Mouse (Mus musculus) midbrain, embryonic 14.5 days (tissue): ENCODE data around the gene Dolpp1. TPM values are rescaled to one million over a fixed set of nuclear protein-coding genes. Genes with fewer than 3 reads are reported as not detected.
"Not testable (repeated sequence)": the region's sequence is repeated elsewhere in the genome, so short reads cannot be mapped to it uniquely, and the experiment has no call there.

Experiments
- ATAC-seq: fragments of 200-750 bp; cut with Nextera tagmentation; 2 replicates; pipeline ENCODE4 v1.8.0; 2017; ENCODE audit warnings: moderate number of reproducible peaks, moderate library complexity; ENCODE audit not compliant: low FRiP score, low TSS enrichment
- DNase-seq: peaks from one replicate; pipeline ENCODE4 v3.0.0-alpha.2; 2015
- H3K27ac ChIP-seq: fragments of 300-500 bp; sonication (generic); replicated peaks from 2 replicates; pipeline ENCODE4 v1.5.1; 2014; ENCODE audit warnings: mild to moderate bottlenecking, low read depth, low read length, moderate library complexity
- H3K27me3 ChIP-seq: fragments of 300-500 bp; sonication (generic); 2 replicates; pipeline ENCODE4 v1.6.1; 2014; ENCODE audit warnings: low read length, control low read depth, mixed read lengths; ENCODE audit not compliant: control insufficient read depth, insufficient read depth
- H3K36me3 ChIP-seq: fragments of 300-500 bp; sonication (generic); 2 replicates; pipeline ENCODE4 v1.6.1; 2014; ENCODE audit warnings: low read length, control low read depth; ENCODE audit not compliant: control insufficient read depth, insufficient read depth
- H3K4me1 ChIP-seq: fragments of 300-500 bp; sonication (generic); 2 replicates; pipeline ENCODE4 v1.6.1; 2014; ENCODE audit warnings: mild to moderate bottlenecking, antibody characterized with exemption, low read length, control low read depth; ENCODE audit not compliant: control insufficient read depth, insufficient read depth
- H3K4me2 ChIP-seq: fragments of 300-500 bp; sonication (generic); 2 replicates; pipeline ENCODE4 v1.6.1; 2014; ENCODE audit warnings: mild to moderate bottlenecking, low read length, moderate library complexity
- H3K4me3 ChIP-seq: fragments of 300-500 bp; sonication (generic); replicated peaks from 2 replicates; pipeline ENCODE4 v1.5.1; 2014; ENCODE audit warnings: low read depth, low read length
- H3K9ac ChIP-seq: fragments of 300-500 bp; sonication (generic); replicated peaks from 2 replicates; pipeline ENCODE4 v1.6.1; 2014; ENCODE audit warnings: mild to moderate bottlenecking, low read length, moderate library complexity
- H3K9me3 ChIP-seq: fragments of 300-500 bp; sonication (generic); 2 replicates; pipeline ENCODE4 v1.6.1; 2016; ENCODE audit warnings: low read length, control low read depth, mixed read lengths; ENCODE audit not compliant: control insufficient read depth
- WGBS: fragments of 180-500 bp; shearing (Covaris S2); extraction: QIAGEN DNeasy Blood & Tissue Kit; methylation state at CpG from one replicate; pipeline ENCODE4 v1.1.7; 2014; 5-methylcytosine and 5-hydroxymethylcytosine counted together
- polyA plus RNA-seq: library from polyadenylated mRNA; unstranded; fragments of >200 nt; fragmentation: Nextera tagmentation; extraction: Ambion mirVana; gene quantifications from 2 replicates; pipeline ENCODE4 v1.2.1, GENCODE M21; 2014

The Dolpp1 gene
- polyA plus RNA-seq, 1 experiment from 2014 or later: 56.3 TPM

- ATAC-seq (no peak), DNase-seq (no peak)
- Histone ChIP-seq H3K9me3 (no peaks in the 10 kb centered on the region), H3K4me1 (peaks cover 26% of the 10 kb centered on the region), H3K27me3 (no peaks in the 10 kb centered on the region), H3K4me2 (peak overlapping the region; percentile 15), H3K36me3 (peaks cover 32% of the 10 kb centered on the region), H3K27ac (no peak overlapping the region), H3K9ac (no peak overlapping the region; the same call in 1 of the 2 replicates), H3K4me3 (no peak overlapping the region)
- WGBS: 79% methylated on average over 16 of the region's 16 CpGs
Observed at GRCm38 (mm10) chr2:30413038-30413973, 21.3 kb downstream of the Dolpp1 start.

- H3K9ac ChIP-seq: peak overlapping the region; percentile 24; the same call in 1 of the 2 replicates
Observed at GRCm38 (mm10) chr2:30414101-30414500, 22.0 kb downstream of the Dolpp1 start.

GRCm38 (mm10) chr2:30414681-30415080 lies 22.6 kb downstream of the Dolpp1 start:
- WGBS: 48% methylated on average over 5 of the region's 5 CpGs
- H3K4me1 ChIP-seq: peaks cover 35% of the 10 kb centered on the region
- H3K9me3 ChIP-seq: no peaks in the 10 kb centered on the region
- H3K36me3 ChIP-seq: peaks cover 18% of the 10 kb centered on the region
- H3K27ac ChIP-seq: no peak overlapping the region; the same call in 1 of the 2 replicates
- no peak for ATAC-seq
- H3K9ac ChIP-seq: peak overlapping the region; percentile 89; the same call in 1 of the 2 replicates
- H3K4me3 ChIP-seq: peak overlapping the region; percentile 75
- H3K27me3 ChIP-seq: no peaks in the 10 kb centered on the region
- DNase-seq: no peak
- peak overlapping the region; percentile 74 for H3K4me2 ChIP-seq

More at GRCm38 (mm10) chr2:30414101-30414500, 22.0 kb downstream of the Dolpp1 start:
- Histone ChIP-seq H3K27ac (no peak overlapping the region), H3K27me3 (no peaks in the 10 kb centered on the region), H3K36me3 (peaks cover 24% of the 10 kb centered on the region), H3K9me3 (no peaks in the 10 kb centered on the region), H3K4me3 (peak overlapping the region; percentile 75; the same call in 1 of the 2 replicates), H3K4me1 (peaks cover 34% of the 10 kb centered on the region), H3K4me2 (peak overlapping the region; percentile 74)
- 91% methylated on average over 4 of the region's 4 CpGs for WGBS
- no peak for ATAC-seq
- no peak for DNase-seq

- Histone ChIP-seq H3K4me1 (peaks cover 35% of the 10 kb centered on the region), H3K9ac (peak within 1 kb of the TSS; percentile 89), H3K4me3 (peak within 1 kb of the TSS; percentile 75), H3K36me3 (peaks cover 12% of the 10 kb centered on the region), H3K4me2 (peak within 1 kb of the TSS; percentile 74), H3K9me3 (no peaks in the 10 kb centered on the region), H3K27me3 (no peaks in the 10 kb centered on the region), H3K27ac (peak within 1 kb of the TSS; percentile 92)
- DNase-seq: peak; percentile 84
- peak; percentile 82 for ATAC-seq
- WGBS: under 1% methylated on average over 58 of the region's 58 CpGs
Observed at GRCm38 (mm10) chr2:30415157-30415935, 23.3 kb downstream of the Dolpp1 start, which contains the start of gene Crat. Gene Crat (minus strand): TSS chr2:30415813.

GRCm38 (mm10) chr2:30415936-30416648 lies 24.0 kb downstream of the Dolpp1 start, which contains the start of gene Ptpa:
Gene Ptpa (plus strand): TSS chr2:30416039.
- H3K4me2 ChIP-seq: peak within 1 kb of the TSS; percentile 74
- H3K9ac ChIP-seq: peak within 1 kb of the TSS; percentile 89
- H3K9me3 ChIP-seq: no peaks in the 10 kb centered on the region
- H3K27ac ChIP-seq: peak within 1 kb of the TSS; percentile 92
- peaks cover 6% of the 10 kb centered on the region; the same call in 1 of the 2 replicates for H3K36me3 ChIP-seq
- H3K27me3 ChIP-seq: no peaks in the 10 kb centered on the region
- peaks cover 35% of the 10 kb centered on the region for H3K4me1 ChIP-seq
- DNase-seq (peak; percentile 97), ATAC-seq (peak; percentile 93)
- under 1% methylated on average over 66 of the region's 67 CpGs for WGBS
- H3K4me3 ChIP-seq: peak within 1 kb of the TSS; percentile 75

- ATAC-seq: no peak
- peak overlapping the region; percentile 75 for H3K4me3 ChIP-seq
- H3K27me3 ChIP-seq: no peaks in the 10 kb centered on the region
- H3K4me1 ChIP-seq: peaks cover 35% of the 10 kb centered on the region
- peak overlapping the region; percentile 89 for H3K9ac ChIP-seq
- H3K9me3 ChIP-seq: no peaks in the 10 kb centered on the region
- H3K27ac ChIP-seq: peak overlapping the region; percentile 92
- peak overlapping the region; percentile 74 for H3K4me2 ChIP-seq
- WGBS: under 1% methylated on average over 7 of the region's 7 CpGs
- peaks cover 5% of the 10 kb centered on the region; the same call in 1 of the 2 replicates for H3K36me3 ChIP-seq
- no peak for DNase-seq
Observed at GRCm38 (mm10) chr2:30416649-30416965, 24.6 kb downstream of the Dolpp1 start.

- H3K4me3 ChIP-seq: peak overlapping the region; percentile 75; the same call in 1 of the 2 replicates
- H3K27me3 ChIP-seq, DNase-seq, ATAC-seq, H3K9me3 ChIP-seq, H3K36me3 ChIP-seq, H3K27ac ChIP-seq, H3K9ac ChIP-seq: not testable (repeated sequence)
- 82% methylated on average over 6 of the region's 6 CpGs for WGBS
- peak overlapping the region; percentile 74 for H3K4me2 ChIP-seq
- H3K4me1 ChIP-seq: peaks cover 35% of the 10 kb centered on the region
Observed at GRCm38 (mm10) chr2:30417154-30417553, 25.1 kb downstream of the Dolpp1 start.
